Mouse (Mus musculus) frontal cortex, adult 2 months (tissue): Measurements from ENCODE around the gene Ankrd49. TPM values are rescaled to one million over a fixed set of nuclear protein-coding genes. Genes with fewer than 3 reads are reported as not detected.

Experiments
- DNase-seq, 2 experiments: peaks; one replicate each; pipeline ENCODE4 v3.0.0; 2022; ENCODE audit warnings: low spot score in 1 of 2; ENCODE audit errors: extremely low spot score in 1 of 2
- polyA plus RNA-seq: library from polyadenylated mRNA; depleted of rRNA; stranded (reverse); fragments of >200 nt; gene quantifications from 2 replicates; pipeline ENCODE4 v1.2.3, GENCODE M21; 2012; rRNA removed

Gene Ankrd49
- polyA plus RNA-seq, 1 experiment = 12.0 TPM

DNA sequence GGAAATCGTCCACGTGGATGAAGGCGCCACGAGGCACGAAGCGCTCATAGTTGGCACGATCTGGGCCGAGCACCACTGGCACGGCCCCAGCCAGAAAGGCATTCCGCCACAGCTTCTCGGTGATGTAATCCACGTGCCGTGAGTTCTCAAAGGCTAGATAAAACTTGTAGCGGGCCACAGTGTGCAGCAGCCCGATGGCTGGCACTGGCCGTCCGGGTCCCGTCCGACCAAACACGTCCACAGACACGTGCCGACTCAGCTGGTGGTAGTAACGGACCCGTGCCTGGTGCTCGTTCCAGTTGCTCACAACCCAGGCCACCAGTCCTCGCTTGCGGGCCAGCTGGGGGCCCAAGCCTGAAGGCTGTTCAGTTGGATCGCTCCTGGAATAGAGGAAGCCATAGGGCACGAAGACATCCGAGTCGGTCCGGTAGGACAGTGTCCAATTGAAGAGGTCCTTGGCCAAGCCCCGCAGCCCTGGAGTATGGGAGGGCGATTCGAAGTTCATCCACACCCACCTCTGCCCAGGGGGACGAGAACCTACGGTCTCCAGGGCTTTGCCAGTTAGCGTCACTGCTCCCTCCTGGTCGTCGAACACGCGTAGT lies 33.7 kb downstream of the Ankrd49 start:
- DNase-seq = no peak

DNA sequence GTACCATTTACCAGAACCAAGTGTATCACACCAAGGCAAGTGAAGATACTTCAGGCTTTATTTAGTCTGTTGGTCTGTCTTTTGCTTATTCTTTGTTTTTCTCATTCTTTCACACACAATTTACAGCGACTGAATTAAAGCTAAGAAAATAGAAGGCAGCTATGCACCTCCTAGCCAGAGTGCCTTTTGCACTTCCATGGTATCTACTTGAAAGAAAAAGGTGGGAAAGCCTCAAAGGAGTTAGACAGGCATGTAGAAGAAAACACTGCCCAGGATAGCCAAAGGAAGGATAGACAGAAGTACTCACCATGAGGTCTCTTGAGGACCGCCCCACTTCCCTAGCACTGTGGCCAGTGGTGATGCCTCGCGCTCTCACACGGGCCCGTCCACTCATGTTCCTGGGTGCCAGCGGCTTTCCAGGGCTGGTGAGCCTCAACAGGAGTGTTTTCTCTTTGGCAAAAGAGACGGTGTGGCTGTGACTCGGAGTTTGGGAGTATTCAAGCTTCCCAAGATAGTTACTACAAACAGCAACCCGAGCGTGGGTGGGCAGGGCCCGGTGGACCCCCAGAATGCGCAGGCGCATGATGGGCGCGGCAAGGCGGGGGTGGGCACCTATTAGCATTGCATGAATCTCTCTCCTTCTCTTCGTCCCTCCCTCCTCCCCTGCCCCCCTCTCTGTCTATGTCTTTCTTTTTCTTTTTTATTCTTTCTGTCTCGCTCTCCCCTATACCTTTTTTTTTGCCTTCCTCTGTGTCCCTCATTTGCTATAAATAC lies 44.3 kb downstream of the Ankrd49 start, which contains the start of gene Piwil4:
Gene Piwil4 (minus strand): TSS at position 583 of the 774 bp plus-strand sequence.
- no peak for DNase-seq

DNA sequence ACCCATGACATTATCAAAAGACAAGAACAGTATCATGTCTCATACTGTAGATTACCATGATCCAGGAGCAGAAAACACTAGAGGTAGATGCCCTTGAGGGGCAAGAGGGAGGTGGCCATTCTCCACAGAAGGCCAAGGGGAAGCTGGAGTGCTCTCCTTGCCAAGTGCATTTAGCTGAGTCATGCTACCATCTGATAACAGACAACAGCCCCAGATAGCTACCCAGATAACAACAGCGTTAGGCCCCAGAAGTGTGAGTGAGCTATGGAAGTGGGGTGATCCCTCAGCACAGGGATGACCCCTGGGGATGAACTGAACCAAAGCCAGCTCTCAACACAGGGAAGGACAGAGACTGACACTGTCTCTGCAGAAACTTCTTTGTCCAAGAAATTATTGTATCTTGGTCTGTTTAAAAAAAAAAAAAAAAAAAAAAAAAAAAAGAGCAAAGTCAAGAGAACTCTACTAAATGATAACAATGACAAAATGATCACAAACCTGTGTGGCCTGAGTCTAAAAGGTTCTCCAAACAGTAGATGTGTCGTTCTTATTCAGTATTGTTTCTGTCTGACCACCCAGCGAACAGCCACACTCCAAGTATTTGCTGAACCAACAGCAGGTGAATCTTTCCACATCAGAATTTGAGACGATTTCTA lies 45.0 kb downstream of the Ankrd49 start:
- no peak for DNase-seq

DNA sequence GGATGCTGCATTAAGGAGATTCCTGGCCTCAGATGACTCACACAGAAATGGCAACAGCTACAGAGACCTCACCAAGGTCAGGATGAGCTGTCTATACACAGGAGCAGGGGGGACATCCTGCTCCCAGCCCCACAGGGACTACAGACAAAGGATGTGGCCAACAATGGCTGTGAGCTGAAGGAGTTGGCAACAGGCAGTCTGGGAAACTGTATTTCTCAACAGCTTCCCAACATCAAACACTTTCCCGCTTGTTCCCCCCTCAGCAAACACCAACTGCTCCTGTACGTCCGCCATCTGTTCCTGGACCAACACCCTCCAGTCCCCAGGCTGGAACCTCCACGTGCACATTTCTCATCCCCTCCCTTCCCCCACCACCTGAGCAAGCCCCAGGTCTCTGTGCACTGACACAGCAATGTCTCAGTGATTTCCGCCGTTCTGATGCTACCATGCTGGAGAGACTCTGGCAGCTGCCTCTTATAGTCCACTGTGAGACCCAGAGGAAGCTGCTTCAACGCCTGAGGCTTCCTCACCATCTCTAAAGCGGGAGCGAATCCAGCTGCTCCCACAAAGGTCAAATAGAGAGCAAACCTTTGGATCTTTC lies 53.6 kb downstream of the Ankrd49 start:
- DNase-seq = no peak

Other genes with a start within 250 kb of the Ankrd49 start
- 13.7 and 15.1 TPM in 2 replicates for gene Amotl1, start 139.8 kb downstream of the Ankrd49 start, polyA plus RNA-seq
- 0.15 and 0.16 TPM in 2 replicates for gene Piwil4, start 44.1 kb downstream of the Ankrd49 start, polyA plus RNA-seq
- 0.08 and 0.14 TPM in 2 replicates for gene Fut4, start 32.5 kb downstream of the Ankrd49 start, polyA plus RNA-seq
- 3.7 and 5.5 TPM in 2 replicates for gene 1700012B09Rik, start 13.8 kb downstream of the Ankrd49 start, polyA plus RNA-seq
- 5.7 and 6.2 TPM in 2 replicates for gene Mre11a, start 202 bp downstream of the Ankrd49 start, polyA plus RNA-seq
- 14.6 and 17.6 TPM in 2 replicates for gene Gpr83, start 75.4 kb upstream of the Ankrd49 start, polyA plus RNA-seq
- not detected in 2 replicates for gene Izumo1r, start 119.1 kb upstream of the Ankrd49 start, polyA plus RNA-seq